35 mouse cellular contexts compared by ENCODE assay signal in the genomic region with DNA sequence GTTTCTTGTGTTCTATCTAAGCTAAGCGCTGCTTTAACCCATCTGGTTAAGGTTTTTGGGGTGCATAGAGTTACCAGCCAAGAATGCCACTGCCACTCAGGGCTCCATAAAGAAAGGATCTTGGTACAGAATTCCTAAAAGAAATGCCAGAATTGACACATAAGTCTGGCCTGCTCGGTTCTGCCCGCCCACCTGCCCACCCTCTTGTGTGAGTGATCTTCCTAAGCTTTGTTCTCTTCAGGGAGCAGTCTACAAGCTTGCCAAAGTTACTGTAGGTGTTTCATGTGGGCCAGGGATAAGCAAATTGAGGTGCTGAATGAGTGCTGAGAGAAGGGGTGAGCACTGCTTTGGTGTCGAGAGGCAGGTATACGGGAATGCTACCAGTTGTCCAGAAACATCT.
"Had no signal": no experiment of that assay in that cellular context is flagged by ENCODE, and none has a peak within 500 bp of the region (broad histone marks: within the 10 kb centered on the region; RNA-seq: fewer than 3 reads in every experiment).

No protein-coding gene starts in this region.

- DNase-seq: heart, postnatal 10 days; heart, postnatal 14 days; heart, postnatal 36 days; heart, postnatal 4 days; kidney, adult 11 months; kidney, adult 18-20 months; kidney, adult 2 months; kidney, adult 8-10 months; kidney, adult 9 months; kidney, postnatal 10 days; kidney, postnatal 14 days; kidney, postnatal 25 days; kidney, postnatal 36 days; kidney, postnatal 4 days; layer of hippocampus, adult 9-11 months; layer of hippocampus, postnatal 36 days had no signal

- H3K27me3 ChIP-seq: heart, embryonic 12.5 days; heart, embryonic 13.5 days; heart, embryonic 15.5 days; hindbrain, embryonic 12.5 days; hindbrain, embryonic 13.5 days; hindbrain, embryonic 15.5 days; intestine, embryonic 15.5 days; kidney, embryonic 15.5 days had no signal

- H3K4me3 ChIP-seq: heart, embryonic 10.5 days; heart, embryonic 12.5 days; heart, embryonic 13.5 days; heart, embryonic 15.5 days; hindbrain, embryonic 10.5 days; hindbrain, embryonic 12.5 days; hindbrain, embryonic 13.5 days; hindbrain, embryonic 15.5 days; intestine, embryonic 15.5 days; kidney, embryonic 15.5 days; layer of hippocampus, adult 2 months had no signal

- H3K9me3 ChIP-seq: heart, embryonic 10.5 days; heart, embryonic 12.5 days; heart, embryonic 13.5 days; heart, embryonic 15.5 days; hindbrain, embryonic 10.5 days; hindbrain, embryonic 12.5 days; hindbrain, embryonic 13.5 days; hindbrain, embryonic 15.5 days; intestine, embryonic 15.5 days; kidney, embryonic 15.5 days had no signal

- H3K27ac ChIP-seq: heart, embryonic 10.5 days; heart, embryonic 13.5 days; heart, embryonic 15.5 days; hindbrain, embryonic 10.5 days; hindbrain, embryonic 12.5 days; hindbrain, embryonic 13.5 days; hindbrain, embryonic 14.5 days; hindbrain, embryonic 15.5 days; hindbrain, postnatal 0 days; intestine, embryonic 15.5 days; kidney, embryonic 15.5 days; kidney, postnatal 0 days; layer of hippocampus, adult 2 months had no signal

- H3K4me1 ChIP-seq: heart, embryonic 15.5 days; hindbrain, embryonic 10.5 days; hindbrain, embryonic 12.5 days; hindbrain, embryonic 13.5 days; hindbrain, embryonic 15.5 days; kidney, embryonic 15.5 days had no signal

- H3K4me2 ChIP-seq: heart, embryonic 11.5 days; heart, embryonic 12.5 days; heart, embryonic 13.5 days; heart, embryonic 15.5 days; hindbrain, embryonic 12.5 days; hindbrain, embryonic 13.5 days; hindbrain, embryonic 14.5 days; hindbrain, embryonic 15.5 days; intestine, embryonic 15.5 days; kidney, embryonic 15.5 days had no signal

- ATAC-seq: hindbrain, embryonic 16.5 days; hindbrain, postnatal 0 days; inflammation-experienced regulatory T-cells, adult 6 months; intestine, embryonic 15.5 days; intestine, embryonic 16.5 days; intestine, postnatal 0 days had no signal

- H3K9ac ChIP-seq: heart, embryonic 12.5 days; heart, embryonic 13.5 days; heart, embryonic 15.5 days; hindbrain, embryonic 12.5 days; hindbrain, embryonic 13.5 days; hindbrain, embryonic 14.5 days; hindbrain, embryonic 15.5 days; intestine, embryonic 15.5 days; kidney, embryonic 15.5 days had no signal
